Mouse (Mus musculus) thymus, adult 18-20 months (tissue): ENCODE measurements around the gene Kcng4.

ENCODE experiments used
- DNase-seq, 2 experiments: peaks; one replicate each; pipeline ENCODE4 v3.0.0; 2022; ENCODE audit warnings: mixed read lengths in 2 of 2

Gene Kcng4

GRCm38 (mm10) chr8:119635378-119635777, at the start of gene Kcng4:
Gene Kcng4 (minus strand): TSS chr8:119635680.
- no peak for DNase-seq

- DNase-seq, result no peak
Observed at GRCm38 (mm10) chr8:119679184-119679583, 43.7 kb upstream of the Kcng4 start.

GRCm38 (mm10) chr8:119678138-119678843, 42.8 kb upstream of the Kcng4 start:
- no peak for DNase-seq

GRCm38 (mm10) chr8:119676389-119676788, 40.9 kb upstream of the Kcng4 start:
- DNase-seq, result peak; percentile 61 to 64

- DNase-seq, result no peak
Observed at GRCm38 (mm10) chr8:119675457-119675856, 40.0 kb upstream of the Kcng4 start.

GRCm38 (mm10) chr8:119673976-119674555, 38.6 kb upstream of the Kcng4 start:
- DNase-seq, result no peak

- DNase-seq, result no peak
Observed at GRCm38 (mm10) chr8:119670419-119671091, 35.1 kb upstream of the Kcng4 start.

GRCm38 (mm10) chr8:119669284-119669683, 33.8 kb upstream of the Kcng4 start:
- no peak for DNase-seq

GRCm38 (mm10) chr8:119668447-119668846, 33.0 kb upstream of the Kcng4 start:
- DNase-seq, result no peak

GRCm38 (mm10) chr8:119666219-119666951, 30.9 kb upstream of the Kcng4 start, which contains the start of gene Wfdc1:
Gene Wfdc1 (plus strand): TSS chr8:119666365.
- no peak for DNase-seq

- DNase-seq, result no peak
Observed at GRCm38 (mm10) chr8:119665270-119665669, 29.8 kb upstream of the Kcng4 start.

GRCm38 (mm10) chr8:119663440-119663839, 28.0 kb upstream of the Kcng4 start:
- DNase-seq, result no peak

- DNase-seq, result no peak
Observed at GRCm38 (mm10) chr8:119661892-119662291, 26.4 kb upstream of the Kcng4 start.

- DNase-seq, result no peak
Observed at GRCm38 (mm10) chr8:119661081-119661480, 25.6 kb upstream of the Kcng4 start.

- DNase-seq, result no peak
Observed at GRCm38 (mm10) chr8:119656709-119657464, 21.4 kb upstream of the Kcng4 start.

GRCm38 (mm10) chr8:119651324-119651723, 15.8 kb upstream of the Kcng4 start:
- DNase-seq, result no peak

- DNase-seq, result no peak
Observed at GRCm38 (mm10) chr8:119646846-119647245, 11.4 kb upstream of the Kcng4 start.

- DNase-seq, result no peak
Observed at GRCm38 (mm10) chr8:119646197-119646596, 10.7 kb upstream of the Kcng4 start.

- DNase-seq, result no peak
Observed at GRCm38 (mm10) chr8:119644981-119645597, 9.6 kb upstream of the Kcng4 start.

- DNase-seq, result no peak
Observed at GRCm38 (mm10) chr8:119644429-119644960, 9.0 kb upstream of the Kcng4 start.

GRCm38 (mm10) chr8:119642960-119643359, 7.5 kb upstream of the Kcng4 start:
- no peak for DNase-seq

- no peak for DNase-seq
Observed at GRCm38 (mm10) chr8:119641058-119641457, 5.6 kb upstream of the Kcng4 start.
